Mouse (Mus musculus) kidney, embryonic 14.5 days (tissue): Measurements from ENCODE around the gene Plcz1. TPM values are rescaled to one million over a fixed set of nuclear protein-coding genes. Genes with fewer than 3 reads are reported as not detected.

Experiments
- ATAC-seq: fragments of 200-750 bp; cut with Nextera tagmentation; 2 replicates; pipeline ENCODE4 v1.8.0; 2017; ENCODE audit warnings: moderate number of reproducible peaks, mild to moderate bottlenecking, moderate TSS enrichment, moderate library complexity; ENCODE audit not compliant: low FRiP score, low TSS enrichment
- H3K27ac ChIP-seq: fragments of 300-500 bp; sonication (generic); 2 replicates; pipeline ENCODE4 v1.5.1; 2014; ENCODE audit warnings: low read depth, mild to moderate bottlenecking, low read length, moderate library complexity, mixed read lengths
- H3K27me3 ChIP-seq: fragments of 300-500 bp; sonication (generic); 2 replicates; pipeline ENCODE4 v1.6.1; 2014; ENCODE audit warnings: mild to moderate bottlenecking, low read length; ENCODE audit not compliant: control insufficient read depth, insufficient read depth
- H3K36me3 ChIP-seq: fragments of 300-500 bp; sonication (generic); 2 replicates; pipeline ENCODE4 v1.6.1; 2014; ENCODE audit warnings: low read length, mixed read lengths; ENCODE audit not compliant: control insufficient read depth, insufficient read depth
- H3K4me1 ChIP-seq: fragments of 300-500 bp; sonication (generic); 2 replicates; pipeline ENCODE4 v1.6.1; 2014; ENCODE audit warnings: low read length, mixed read lengths; ENCODE audit not compliant: control insufficient read depth, insufficient read depth
- H3K4me2 ChIP-seq: fragments of 300-500 bp; sonication (generic); replicated peaks from 2 replicates; pipeline ENCODE4 v1.6.1; 2014; ENCODE audit warnings: low read depth, mild to moderate bottlenecking, low read length
- H3K4me3 ChIP-seq: fragments of 300-500 bp; sonication (generic); 2 replicates; pipeline ENCODE4 v1.5.1; 2014; ENCODE audit warnings: mild to moderate bottlenecking, low read length
- H3K9ac ChIP-seq: fragments of 300-500 bp; sonication (generic); 2 replicates; pipeline ENCODE4 v1.6.1; 2014; ENCODE audit warnings: low read depth, mild to moderate bottlenecking, low read length, moderate library complexity
- H3K9me3 ChIP-seq: fragments of 300-500 bp; sonication (generic); 2 replicates; pipeline ENCODE4 v1.6.1; 2016; ENCODE audit warnings: low read length; ENCODE audit not compliant: control insufficient read depth
- WGBS: fragments of 180-500 bp; shearing (Covaris S2); extraction: QIAGEN DNeasy Blood & Tissue Kit; methylation state at CpG from one replicate; pipeline ENCODE4 v1.1.7; 2014; 5-methylcytosine and 5-hydroxymethylcytosine counted together
- polyA plus RNA-seq: library from polyadenylated mRNA; unstranded; fragments of >200 nt; fragmentation: Nextera tagmentation; extraction: Ambion mirVana; gene quantifications from 2 replicates; pipeline ENCODE4 v1.2.1, GENCODE M21; 2014

Gene Plcz1
- polyA plus RNA-seq, 1 experiment from 2014 or later: not detected

- WGBS: 80% methylated on average over 3 of the region's 3 CpGs
- H3K36me3 ChIP-seq: no peaks in the 10 kb centered on the region
- H3K27ac ChIP-seq: no peak overlapping the region
- ATAC-seq: no peak
- no peak overlapping the region for H3K4me3 ChIP-seq
- no peak overlapping the region for H3K9ac ChIP-seq
- H3K4me2 ChIP-seq: no peak overlapping the region
- no peaks in the 10 kb centered on the region for H3K4me1 ChIP-seq
- no peaks in the 10 kb centered on the region for H3K27me3 ChIP-seq
- no peaks in the 10 kb centered on the region; the same call in 1 of the 2 replicates for H3K9me3 ChIP-seq
These were observed 36.1 kb downstream of the Plcz1 start for GRCm38 (mm10) chr6:140005181-140005580.

- H3K27ac ChIP-seq: no peak overlapping the region
- no peaks in the 10 kb centered on the region for H3K4me1 ChIP-seq
- no peaks in the 10 kb centered on the region for H3K36me3 ChIP-seq
- H3K4me3 ChIP-seq: no peak overlapping the region
- H3K9me3 ChIP-seq: no peaks in the 10 kb centered on the region
- no peaks in the 10 kb centered on the region for H3K27me3 ChIP-seq
- no peak overlapping the region for H3K9ac ChIP-seq
- ATAC-seq: no peak
- no peak overlapping the region for H3K4me2 ChIP-seq
- 82% methylated on average over 10 of the region's 10 CpGs for WGBS
These were observed 51.7 kb downstream of the Plcz1 start for GRCm38 (mm10) chr6:139989597-139989996.

GRCm38 (mm10) chr6:139989075-139989474 is 52.2 kb downstream of the Plcz1 start:
- Histone ChIP-seq H3K9ac (no peak overlapping the region), H3K4me3 (no peak overlapping the region), H3K9me3 (no peaks in the 10 kb centered on the region), H3K4me1 (no peaks in the 10 kb centered on the region), H3K4me2 (no peak overlapping the region), H3K27ac (no peak overlapping the region), H3K27me3 (no peaks in the 10 kb centered on the region), H3K36me3 (no peaks in the 10 kb centered on the region)
- 86% methylated on average over 6 of the region's 6 CpGs for WGBS
- ATAC-seq: no peak

GRCm38 (mm10) chr6:139986564-139986963 is 54.7 kb downstream of the Plcz1 start:
- Histone ChIP-seq H3K9me3 (no peaks in the 10 kb centered on the region), H3K4me2 (no peak overlapping the region), H3K4me3 (no peak overlapping the region), H3K27ac (no peak overlapping the region), H3K27me3 (no peaks in the 10 kb centered on the region), H3K9ac (no peak overlapping the region), H3K4me1 (no peaks in the 10 kb centered on the region), H3K36me3 (no peaks in the 10 kb centered on the region)
- 51% methylated on average over 2 of the region's 2 CpGs for WGBS
- ATAC-seq: 0 out of 2 replicates have a peak, but pooled peaks have one; percentile 32

- WGBS: 94% methylated on average over 3 of the region's 3 CpGs
These were observed 57.2 kb downstream of the Plcz1 start for GRCm38 (mm10) chr6:139984069-139984468.

GRCm38 (mm10) chr6:139981061-139981460 is 60.2 kb downstream of the Plcz1 start:
- no peaks in the 10 kb centered on the region for H3K9me3 ChIP-seq
- no peak overlapping the region for H3K4me2 ChIP-seq
- no peaks in the 10 kb centered on the region for H3K4me1 ChIP-seq
- H3K27ac ChIP-seq: no peak overlapping the region
- no peaks in the 10 kb centered on the region for H3K36me3 ChIP-seq
- no peaks in the 10 kb centered on the region for H3K27me3 ChIP-seq
- H3K4me3 ChIP-seq: no peak overlapping the region
- no peak overlapping the region for H3K9ac ChIP-seq
- ATAC-seq: no peak

More at GRCm38 (mm10) chr6:139984069-139984468, 57.2 kb downstream of the Plcz1 start:
- H3K27me3 ChIP-seq: no peaks in the 10 kb centered on the region
- H3K9ac ChIP-seq: no peak overlapping the region
- H3K9me3 ChIP-seq: no peaks in the 10 kb centered on the region
- H3K4me2 ChIP-seq: no peak overlapping the region
- H3K36me3 ChIP-seq: no peaks in the 10 kb centered on the region
- H3K4me3 ChIP-seq: no peak overlapping the region
- no peaks in the 10 kb centered on the region for H3K4me1 ChIP-seq
- H3K27ac ChIP-seq: no peak overlapping the region
- ATAC-seq: no peak

- no peak overlapping the region for H3K27ac ChIP-seq
- H3K36me3 ChIP-seq: no peaks in the 10 kb centered on the region
- no peak overlapping the region for H3K9ac ChIP-seq
- H3K27me3 ChIP-seq: no peaks in the 10 kb centered on the region
- no peak overlapping the region for H3K4me2 ChIP-seq
- ATAC-seq: peak; percentile 79; the same call in 1 of the 2 replicates
- H3K9me3 ChIP-seq: no peaks in the 10 kb centered on the region
- WGBS: 29% methylated on average over 3 of the region's 3 CpGs
- H3K4me1 ChIP-seq: no peaks in the 10 kb centered on the region
- no peak overlapping the region for H3K4me3 ChIP-seq
These were observed 63.1 kb downstream of the Plcz1 start for GRCm38 (mm10) chr6:139978114-139978513.

GRCm38 (mm10) chr6:139974668-139975067 is 66.6 kb downstream of the Plcz1 start:
- no peaks in the 10 kb centered on the region for H3K4me1 ChIP-seq
- no peaks in the 10 kb centered on the region for H3K27me3 ChIP-seq
- WGBS: 90% methylated on average over 5 of the region's 5 CpGs
- no peaks in the 10 kb centered on the region for H3K36me3 ChIP-seq
- H3K4me3 ChIP-seq: no peak overlapping the region
- no peak overlapping the region for H3K27ac ChIP-seq
- H3K9me3 ChIP-seq: no peaks in the 10 kb centered on the region
- H3K9ac ChIP-seq: no peak overlapping the region
- ATAC-seq: no peak
- H3K4me2 ChIP-seq: no peak overlapping the region

- no peak overlapping the region for H3K27ac ChIP-seq
- no peak for ATAC-seq
- H3K27me3 ChIP-seq: no peaks in the 10 kb centered on the region
- H3K4me1 ChIP-seq: no peaks in the 10 kb centered on the region
- no peaks in the 10 kb centered on the region for H3K36me3 ChIP-seq
- H3K9me3 ChIP-seq: no peaks in the 10 kb centered on the region
- 80% methylated on average over 4 of the region's 4 CpGs for WGBS
- H3K4me2 ChIP-seq: no peak overlapping the region
- H3K9ac ChIP-seq: no peak overlapping the region
- no peak overlapping the region for H3K4me3 ChIP-seq
These were observed 69.5 kb downstream of the Plcz1 start for GRCm38 (mm10) chr6:139971608-139972298.
